Comparison of ENCODE assay signal across 18 mouse cellular contexts in the genomic region with DNA sequence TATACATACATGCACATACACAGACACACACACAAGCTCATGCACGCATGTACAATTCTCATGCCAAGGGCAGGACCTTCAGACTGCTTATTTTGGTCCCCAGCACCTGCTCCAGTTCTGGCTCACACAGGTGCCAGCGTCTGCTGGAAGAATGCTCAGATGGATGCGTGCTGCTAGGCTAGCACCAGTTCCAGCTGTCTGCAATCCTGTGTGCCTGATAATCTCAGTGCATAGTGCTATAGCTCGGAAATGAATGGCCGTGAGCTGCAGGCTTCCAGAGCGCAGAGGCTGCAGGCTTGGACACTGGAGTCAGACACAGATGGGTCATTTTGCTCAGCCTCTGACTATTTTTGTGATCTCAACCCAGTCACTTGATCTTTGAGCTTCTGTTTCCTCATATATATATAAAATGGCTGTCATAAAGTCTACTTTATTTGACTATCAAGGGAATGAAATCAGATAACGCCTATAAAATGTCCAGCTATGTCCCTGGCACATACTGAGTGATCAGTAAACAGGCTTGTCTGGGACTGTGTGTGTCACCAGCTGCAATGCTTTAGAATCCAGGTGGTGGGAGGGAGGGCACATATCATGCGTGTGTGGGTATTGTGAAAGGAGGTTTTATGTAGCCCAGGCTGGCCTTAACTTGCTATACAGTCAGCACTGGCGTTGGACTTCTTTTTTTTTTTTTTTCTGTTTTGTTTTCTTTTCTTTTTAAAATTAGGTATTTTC.
DNase-seq lines count a peak whose midpoint lies in the region; ATAC-seq and TF ChIP-seq lines count a peak whose summit lies in the region.
"Had no signal": no experiment of that assay in that cellular context is flagged by ENCODE, and none has a peak within 500 bp of the region (broad histone marks: within the 10 kb centered on the region; RNA-seq: fewer than 3 reads in every experiment).

No protein-coding gene starts in this region.

- no peak overlapping the region for H3K4me2 ChIP-seq in hindbrain, postnatal 0 days (ENCODE audit: low read depth, low read length)
- H3K4me2 ChIP-seq in hindbrain, embryonic 14.5 days (replicated peaks): no peak overlapping the region
- H3K4me2 ChIP-seq: embryonic facial prominence, embryonic 12.5 days; heart, embryonic 11.5 days had no signal

- no peak overlapping the region for H3K27ac ChIP-seq in hindbrain, postnatal 0 days
- no peak overlapping the region for H3K27ac ChIP-seq in hindbrain, embryonic 14.5 days
- H3K27ac ChIP-seq: embryonic facial prominence, embryonic 12.5 days; forebrain, embryonic 10.5 days had no signal

- no peaks in the 10 kb centered on the region for H3K27me3 ChIP-seq in hindbrain, postnatal 0 days (ENCODE audit: insufficient read depth, low read length)
- no peaks in the 10 kb centered on the region for H3K27me3 ChIP-seq in hindbrain, embryonic 14.5 days (ENCODE audit: control insufficient read depth, insufficient read depth, low read length)
- H3K27me3 ChIP-seq: CH12.LX; embryonic facial prominence, embryonic 12.5 days had no signal

- no peaks in the 10 kb centered on the region for H3K4me1 ChIP-seq in hindbrain, postnatal 0 days (ENCODE audit: insufficient read depth, low read length)
- no peaks in the 10 kb centered on the region for H3K4me1 ChIP-seq in hindbrain, embryonic 14.5 days (replicated peaks; ENCODE audit: control insufficient read depth, insufficient read depth, low read length)

- no peaks in the 10 kb centered on the region for H3K36me3 ChIP-seq in hindbrain, postnatal 0 days (ENCODE audit: insufficient read depth, low read length)
- H3K36me3 ChIP-seq in hindbrain, embryonic 14.5 days (replicated peaks; ENCODE audit: control insufficient read depth, insufficient read depth): no peaks in the 10 kb centered on the region
- H3K36me3 ChIP-seq: embryonic facial prominence, embryonic 12.5 days; forebrain, embryonic 10.5 days had no signal

- H3K9ac ChIP-seq in hindbrain, postnatal 0 days (replicated peaks; ENCODE audit: low read length): no peak overlapping the region
- no peak overlapping the region for H3K9ac ChIP-seq in hindbrain, embryonic 14.5 days
- H3K9ac ChIP-seq: embryonic facial prominence, embryonic 12.5 days had no signal

- ATAC-seq in hindbrain, postnatal 0 days: no peak
- ATAC-seq in hindbrain, embryonic 14.5 days (ENCODE audit: low FRiP score): no peak

- DNase-seq in cerebellum, postnatal 14 days: peak; percentile 43 to 61
- no peak for DNase-seq in cerebellum, postnatal 4 days (ENCODE audit: low spot score in 2 of 2)
- DNase-seq in hindbrain, postnatal 0 days (ENCODE audit: low spot score): peak; percentile 55
- DNase-seq in hindbrain, embryonic 14.5 days (ENCODE audit: low spot score): no peak
- DNase-seq in urinary bladder, postnatal 14 days (ENCODE audit: low spot score): peak; percentile 25
- no peak for DNase-seq in urinary bladder, postnatal 4 days (ENCODE audit: low spot score in 2 of 2)
- no peak for DNase-seq in adrenal gland, postnatal 25 days
- DNase-seq in kidney, adult 11 months: no peak
- DNase-seq: adrenal gland, postnatal 14 days; kidney, adult 9 months; liver; lung, adult 18-20 months; right cerebral cortex, adult 18-20 months; thymus, postnatal 14 days had no signal

- H3K4me3 ChIP-seq in hindbrain, postnatal 0 days (ENCODE audit: low read length): no peak overlapping the region
- no peak overlapping the region for H3K4me3 ChIP-seq in hindbrain, embryonic 14.5 days (replicated peaks; ENCODE audit: low read length)
- H3K4me3 ChIP-seq: embryonic facial prominence, embryonic 12.5 days; forebrain, embryonic 10.5 days had no signal

- TF ChIP-seq CTCF in hindbrain, postnatal 0 days (IDR thresholded peaks at IDR 0.05; ENCODE audit: low read depth): no peak

- 74% methylated on average over 9 of the region's 9 CpGs for WGBS in hindbrain, postnatal 0 days
- 86% methylated on average over 9 of the region's 9 CpGs for WGBS in hindbrain, embryonic 14.5 days

- no peaks in the 10 kb centered on the region for H3K9me3 ChIP-seq in hindbrain, postnatal 0 days (ENCODE audit: low read length)
- H3K9me3 ChIP-seq in hindbrain, embryonic 14.5 days (ENCODE audit: control insufficient read depth, low read length): no peaks in the 10 kb centered on the region
- H3K9me3 ChIP-seq: embryonic facial prominence, embryonic 12.5 days; forebrain, embryonic 10.5 days had no signal

Comparison
In these comparisons a context has a peak if more than half of its experiments do, and no peak if none do; other contexts are left out.
1. DNase-seq: peak in cerebellum, postnatal 14 days (2 of 2), hindbrain, postnatal 0 days (single experiment) and urinary bladder, postnatal 14 days (single experiment); none in cerebellum, postnatal 4 days (0 of 2), hindbrain, embryonic 14.5 days (single experiment), urinary bladder, postnatal 4 days (0 of 2), adrenal gland, postnatal 25 days (single experiment) and kidney, adult 11 months (single experiment).